Mouse (Mus musculus) midbrain, embryonic 15.5 days (tissue): ENCODE measurements around the gene Nmnat2. TPM values are rescaled to one million over a fixed set of nuclear protein-coding genes. Genes with fewer than 3 reads are reported as not detected.

Source experiments
- ATAC-seq: fragments of 200-750 bp; cut with Nextera tagmentation; replicated peaks from 2 replicates; pipeline ENCODE4 v1.8.0; 2017; ENCODE audit warnings: moderate TSS enrichment
- H3K27ac ChIP-seq: fragments of 300-500 bp; sonication (generic); 2 replicates; pipeline ENCODE4 v1.5.1; 2015; ENCODE audit warnings: mild to moderate bottlenecking, inconsistent platforms
- H3K27me3 ChIP-seq: fragments of 300-500 bp; sonication (generic); replicated peaks from 2 replicates; pipeline ENCODE4 v1.6.1; 2015; ENCODE audit warnings: inconsistent platforms
- H3K36me3 ChIP-seq: fragments of 300-500 bp; sonication (generic); replicated peaks from 2 replicates; pipeline ENCODE4 v1.6.1; 2015; ENCODE audit warnings: inconsistent platforms
- H3K4me1 ChIP-seq: fragments of 300-500 bp; sonication (generic); 2 replicates; pipeline ENCODE4 v1.6.1; 2015; ENCODE audit warnings: inconsistent platforms
- H3K4me2 ChIP-seq: fragments of 300-500 bp; sonication (generic); 2 replicates; pipeline ENCODE4 v1.6.1; 2015; ENCODE audit warnings: inconsistent platforms, mild to moderate bottlenecking, moderate library complexity
- H3K4me3 ChIP-seq: fragments of 300-500 bp; sonication (generic); 2 replicates; pipeline ENCODE4 v1.5.1; 2015; ENCODE audit warnings: mild to moderate bottlenecking, inconsistent platforms
- H3K9ac ChIP-seq: fragments of 300-500 bp; sonication (generic); 2 replicates; pipeline ENCODE4 v1.6.1; 2015; ENCODE audit warnings: mild to moderate bottlenecking, inconsistent platforms
- H3K9me3 ChIP-seq: fragments of 300-500 bp; sonication (generic); 2 replicates; pipeline ENCODE4 v1.6.1; 2016; ENCODE audit warnings: inconsistent platforms
- WGBS: fragments of 180-500 bp; shearing (Covaris S2); methylation state at CpG from one replicate; pipeline ENCODE4 v1.1.7; 2015; ENCODE audit warnings: mixed read lengths; 5-methylcytosine and 5-hydroxymethylcytosine counted together
- polyA plus RNA-seq: library from polyadenylated mRNA; unstranded; fragments of >200 nt; fragmentation: Nextera tagmentation; extraction: Ambion mirVana; gene quantifications from 2 replicates; pipeline ENCODE4 v1.2.1, GENCODE M21; 2015

Gene Nmnat2
- polyA plus RNA-seq, 1 experiment from 2014 or later, result 98.5 TPM

DNA sequence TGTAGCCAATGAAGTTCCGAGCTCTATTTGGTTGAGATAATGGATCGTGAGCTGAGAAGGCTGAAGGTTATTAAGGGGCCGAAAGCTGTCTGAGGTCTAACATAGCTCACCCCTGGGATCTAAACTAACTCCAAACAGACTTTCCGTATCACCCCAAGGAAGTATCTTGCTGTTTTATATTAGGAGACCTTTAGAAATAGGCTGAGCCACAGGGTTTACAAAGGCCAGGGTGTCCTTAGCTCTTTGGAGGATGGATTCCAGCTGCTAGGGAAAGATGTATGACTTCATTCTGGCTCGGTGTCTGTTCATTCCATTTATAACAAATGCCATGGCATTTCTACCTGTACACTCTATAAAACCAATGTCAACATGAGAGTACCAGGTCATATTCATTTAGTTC lies 169.7 kb downstream of the Nmnat2 start:
- H3K4me3 ChIP-seq, result no peak overlapping the region
- no peaks in the 10 kb centered on the region for H3K27me3 ChIP-seq
- no peak for ATAC-seq
- 95% methylated on average over 5 of the region's 5 CpGs for WGBS
- no peak overlapping the region for H3K27ac ChIP-seq
- H3K9me3 ChIP-seq, result no peaks in the 10 kb centered on the region
- H3K4me1 ChIP-seq, result no peaks in the 10 kb centered on the region
- H3K4me2 ChIP-seq, result no peak overlapping the region
- no peak overlapping the region for H3K9ac ChIP-seq
- H3K36me3 ChIP-seq, result no peaks in the 10 kb centered on the region

GRCm38 (mm10) chr1:153125287-153126275 lies 170.8 kb downstream of the Nmnat2 start:
- H3K27me3 ChIP-seq, result no peaks in the 10 kb centered on the region
- H3K27ac ChIP-seq, result no peak overlapping the region
- no peak for ATAC-seq
- no peaks in the 10 kb centered on the region for H3K4me1 ChIP-seq
- H3K36me3 ChIP-seq, result no peaks in the 10 kb centered on the region
- no peak overlapping the region for H3K4me2 ChIP-seq
- no peak overlapping the region for H3K9ac ChIP-seq
- H3K4me3 ChIP-seq, result no peak overlapping the region
- 74% methylated on average over 8 of the region's 8 CpGs for WGBS
- H3K9me3 ChIP-seq, result no peaks in the 10 kb centered on the region

DNA sequence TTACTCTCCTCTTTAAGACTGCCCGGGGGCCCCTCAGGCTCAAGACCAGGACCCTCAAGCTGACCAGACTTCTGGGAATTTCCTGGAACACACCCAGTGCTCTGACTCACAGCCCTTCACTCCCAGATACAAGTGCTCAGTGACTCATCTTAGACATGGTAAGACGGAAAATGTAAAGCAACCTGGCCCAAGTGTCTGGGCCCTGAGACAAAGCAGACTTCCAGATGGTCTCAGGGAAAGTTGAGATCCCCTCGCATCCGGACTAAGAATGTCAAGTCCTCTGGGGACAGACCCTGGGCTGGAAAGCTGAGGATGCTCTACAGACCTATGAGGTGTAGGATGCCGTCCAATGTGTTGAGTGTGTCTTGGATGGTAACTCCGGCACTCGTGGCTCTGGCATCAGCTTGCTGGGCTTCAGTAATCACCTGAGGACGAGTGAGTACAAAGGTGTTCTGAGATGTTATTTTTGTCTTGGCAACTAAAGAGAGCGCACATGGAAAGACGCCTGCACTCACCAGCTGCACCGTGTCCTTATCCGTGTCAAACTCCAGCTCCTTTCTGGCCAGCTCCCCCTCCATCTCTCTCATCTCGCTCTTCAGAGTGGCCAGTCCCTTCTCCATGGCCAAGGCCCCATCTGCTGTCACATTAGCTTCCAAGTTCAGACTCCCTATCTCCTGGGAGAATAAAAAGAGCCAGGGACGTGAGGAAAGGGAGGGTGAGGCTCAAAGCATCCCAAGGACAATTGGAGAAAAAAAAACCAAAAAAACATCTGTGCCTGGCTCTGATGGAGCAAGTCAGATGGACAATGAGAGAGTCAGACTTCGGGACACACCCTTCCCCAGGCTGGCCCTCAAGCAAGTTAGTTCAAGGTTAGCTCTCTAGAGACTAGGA lies 171.9 kb downstream of the Nmnat2 start:
- H3K9ac ChIP-seq, result no peak overlapping the region
- H3K4me3 ChIP-seq, result no peak overlapping the region
- H3K4me2 ChIP-seq, result no peak overlapping the region
- WGBS, result 90% methylated on average over 15 of the region's 15 CpGs
- no peak for ATAC-seq
- H3K27me3 ChIP-seq, result no peaks in the 10 kb centered on the region
- H3K9me3 ChIP-seq, result no peaks in the 10 kb centered on the region
- no peak overlapping the region for H3K27ac ChIP-seq
- H3K36me3 ChIP-seq, result no peaks in the 10 kb centered on the region
- H3K4me1 ChIP-seq, result no peaks in the 10 kb centered on the region

GRCm38 (mm10) chr1:153127622-153128021 lies 172.8 kb downstream of the Nmnat2 start:
- no peak overlapping the region for H3K9ac ChIP-seq
- 92% methylated on average over 4 of the region's 4 CpGs for WGBS
- no peak overlapping the region for H3K4me3 ChIP-seq
- no peak for ATAC-seq
- no peak overlapping the region for H3K4me2 ChIP-seq
- no peak overlapping the region for H3K27ac ChIP-seq
- no peaks in the 10 kb centered on the region for H3K4me1 ChIP-seq
- no peaks in the 10 kb centered on the region for H3K27me3 ChIP-seq
- no peaks in the 10 kb centered on the region for H3K9me3 ChIP-seq
- H3K36me3 ChIP-seq, result no peaks in the 10 kb centered on the region

DNA sequence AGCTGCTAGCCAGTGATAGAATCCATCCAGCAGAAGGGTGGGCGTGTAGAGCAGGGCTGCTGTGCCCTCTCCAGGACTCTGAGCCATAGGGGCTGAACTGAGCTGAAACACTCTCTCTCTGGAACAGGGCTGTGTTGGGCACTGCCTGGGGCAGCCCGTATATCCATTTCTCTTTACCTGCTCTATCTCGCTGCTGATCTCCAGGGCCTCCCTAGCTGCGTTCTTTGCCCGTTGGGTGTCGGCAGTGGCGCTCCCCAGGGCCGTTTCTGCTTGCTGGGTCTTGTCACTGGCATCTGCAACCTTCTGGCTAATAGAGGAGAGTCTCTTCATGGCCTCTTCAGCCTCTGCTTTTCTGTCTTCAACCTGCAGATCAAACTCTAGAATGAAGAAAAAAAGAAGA lies 174.0 kb downstream of the Nmnat2 start:
- no peak for ATAC-seq
- 79% methylated on average over 8 of the region's 8 CpGs for WGBS
- no peak overlapping the region for H3K27ac ChIP-seq

GRCm38 (mm10) chr1:153129992-153130713 lies 175.4 kb downstream of the Nmnat2 start:
- Histone ChIP-seq H3K4me1 (peaks cover 5% of the 10 kb centered on the region; the same call in 1 of the 2 replicates), H3K4me2 (no peak overlapping the region), H3K9me3 (no peaks in the 10 kb centered on the region), H3K9ac (no peak overlapping the region), H3K36me3 (no peaks in the 10 kb centered on the region), H3K4me3 (no peak overlapping the region), H3K27me3 (no peaks in the 10 kb centered on the region), H3K27ac (no peak overlapping the region)
- ATAC-seq, result no peak
- 91% methylated on average over 11 of the region's 11 CpGs for WGBS

More for the DNA sequence above, 174.0 kb downstream of the Nmnat2 start:
- H3K36me3 ChIP-seq, result no peaks in the 10 kb centered on the region
- H3K9me3 ChIP-seq, result no peaks in the 10 kb centered on the region
- no peak overlapping the region for H3K4me2 ChIP-seq
- no peak overlapping the region for H3K9ac ChIP-seq
- H3K4me3 ChIP-seq, result no peak overlapping the region
- no peaks in the 10 kb centered on the region for H3K4me1 ChIP-seq
- H3K27me3 ChIP-seq, result no peaks in the 10 kb centered on the region

GRCm38 (mm10) chr1:153133865-153134781 lies 179.3 kb downstream of the Nmnat2 start:
- H3K9me3 ChIP-seq, result no peaks in the 10 kb centered on the region
- H3K36me3 ChIP-seq, result no peaks in the 10 kb centered on the region
- H3K4me2 ChIP-seq, result no peak overlapping the region
- no peak overlapping the region for H3K9ac ChIP-seq
- peak overlapping the region; percentile 29; the same call in 1 of the 2 replicates for H3K27ac ChIP-seq
- H3K4me3 ChIP-seq, result no peak overlapping the region
- H3K4me1 ChIP-seq, result peaks cover 5% of the 10 kb centered on the region; the same call in 1 of the 2 replicates
- no peaks in the 10 kb centered on the region for H3K27me3 ChIP-seq
- WGBS, result 12% methylated on average over 9 of the region's 9 CpGs
- no peak for ATAC-seq

DNA sequence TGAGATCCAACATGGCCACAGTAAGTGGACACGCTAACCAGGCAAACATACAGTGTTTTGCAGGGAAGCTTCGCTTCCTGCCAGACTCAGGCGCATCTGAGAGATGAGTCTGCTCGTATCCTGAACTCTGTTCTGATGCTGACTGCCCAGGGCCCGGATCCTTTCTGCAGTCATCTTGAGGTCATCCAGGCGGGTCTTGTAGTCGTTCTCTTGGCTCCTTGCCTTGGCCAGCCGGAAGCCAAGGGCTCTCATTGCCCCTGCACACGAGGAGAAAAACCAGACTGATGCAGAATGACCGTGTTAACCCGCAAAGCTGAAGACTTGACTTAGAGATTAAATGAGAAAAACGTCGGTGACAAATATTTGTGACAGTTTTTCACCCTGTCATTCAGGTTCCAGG lies 181.9 kb downstream of the Nmnat2 start:
- H3K4me3 ChIP-seq, result no peak overlapping the region
- ATAC-seq, result no peak
- no peak overlapping the region for H3K27ac ChIP-seq
- H3K9me3 ChIP-seq, result no peaks in the 10 kb centered on the region
- no peak overlapping the region for H3K9ac ChIP-seq
- H3K4me2 ChIP-seq, result no peak overlapping the region
- peaks cover 5% of the 10 kb centered on the region; the same call in 1 of the 2 replicates for H3K4me1 ChIP-seq
- H3K36me3 ChIP-seq, result no peaks in the 10 kb centered on the region
- H3K27me3 ChIP-seq, result no peaks in the 10 kb centered on the region
- 91% methylated on average over 13 of the region's 13 CpGs for WGBS

- Histone ChIP-seq H3K9ac (no peak overlapping the region), H3K4me1 (peaks cover 5% of the 10 kb centered on the region; the same call in 1 of the 2 replicates), H3K27ac (no peak overlapping the region), H3K9me3 (no peaks in the 10 kb centered on the region), H3K27me3 (no peaks in the 10 kb centered on the region), H3K4me3 (no peak overlapping the region), H3K4me2 (no peak overlapping the region), H3K36me3 (no peaks in the 10 kb centered on the region)
- WGBS, result 62% methylated on average over 5 of the region's 5 CpGs
- ATAC-seq, result no peak
Observed at GRCm38 (mm10) chr1:153138486-153138885, 183.7 kb downstream of the Nmnat2 start.

DNA sequence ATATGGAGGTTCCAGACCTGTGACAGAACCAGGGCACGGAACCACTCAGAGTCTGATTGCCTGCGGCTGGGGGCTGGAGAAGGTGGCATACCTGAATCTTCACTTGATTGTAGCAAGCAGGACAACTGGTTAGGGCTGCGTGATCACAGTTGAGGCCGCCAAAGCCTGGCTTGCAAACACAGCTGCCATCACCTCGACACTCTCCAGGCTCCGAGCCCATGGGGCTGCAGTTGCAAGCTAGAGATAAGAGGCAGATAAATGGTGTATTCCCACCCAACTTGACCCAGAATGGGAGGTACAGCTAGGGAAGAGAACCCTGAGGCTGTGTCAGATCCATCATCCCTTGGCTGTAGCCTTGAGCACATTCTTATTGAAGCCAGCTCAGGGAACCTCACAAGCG lies 184.8 kb downstream of the Nmnat2 start:
- Histone ChIP-seq H3K4me3 (no peak overlapping the region), H3K9ac (no peak overlapping the region), H3K4me1 (0 out of 2 replicates have a peak, but pooled peaks cover under 1% of the 10 kb centered on the region), H3K27me3 (no peaks in the 10 kb centered on the region), H3K36me3 (no peaks in the 10 kb centered on the region), H3K27ac (no peak overlapping the region), H3K4me2 (no peak overlapping the region), H3K9me3 (no peaks in the 10 kb centered on the region)
- no peak for ATAC-seq
- WGBS, result 84% methylated on average over 7 of the region's 7 CpGs

GRCm38 (mm10) chr1:153140265-153140664 lies 185.5 kb downstream of the Nmnat2 start:
- 81% methylated on average over 11 of the region's 11 CpGs for WGBS
- H3K36me3 ChIP-seq, result no peaks in the 10 kb centered on the region
- no peak overlapping the region for H3K9ac ChIP-seq
- no peaks in the 10 kb centered on the region for H3K9me3 ChIP-seq
- no peaks in the 10 kb centered on the region for H3K27me3 ChIP-seq
- no peak overlapping the region for H3K27ac ChIP-seq
- no peak overlapping the region for H3K4me3 ChIP-seq
- no peaks in the 10 kb centered on the region for H3K4me1 ChIP-seq
- ATAC-seq, result no peak
- no peak overlapping the region for H3K4me2 ChIP-seq
